Mouse (Mus musculus) CH12.LX (cell line): Measurements from ENCODE around the gene Zfp213. TPM values are rescaled to one million over a fixed set of nuclear protein-coding genes. Genes with fewer than 3 reads are reported as not detected.

Experiments used
- DNase-seq: peaks from one replicate; pipeline ENCODE4 v3.0.0-alpha.2; 2013; ENCODE audit errors: extremely low read depth
- H3K27ac ChIP-seq: 2 replicates; pipeline ENCODE4 v1.5.1; 2012; ENCODE audit warnings: low read depth, mild to moderate bottlenecking, control low read depth, moderate library complexity; ENCODE audit not compliant: insufficient read depth
- H3K27me3 ChIP-seq: replicated peaks from 2 replicates; pipeline ENCODE3; 2012; ENCODE audit warnings: inconsistent platforms
- H3K36me3 ChIP-seq, 2 experiments: replicated peaks in 1 of 2; 2 replicates each; pipeline versions ENCODE3 to v1.6.1; 2012; ENCODE audit warnings: inconsistent platforms in 1 of 2, low read length in 1 of 2, mild to moderate bottlenecking in 1 of 2, mixed read lengths in 1 of 2, moderate library complexity in 1 of 2; ENCODE audit not compliant: control insufficient read depth in 1 of 2, insufficient read depth in 1 of 2
- H3K4me1 ChIP-seq, 2 experiments: 2 replicates each; pipeline ENCODE4 v1.6.1; 2012; ENCODE audit warnings: inconsistent platforms in 1 of 2, moderate library complexity in 1 of 2; ENCODE audit not compliant: insufficient read depth in 2 of 2, control insufficient read depth in 1 of 2
- H3K4me2 ChIP-seq: 2 replicates; pipeline ENCODE4 v1.6.1; 2012; ENCODE audit warnings: low read depth, mild to moderate bottlenecking, control low read depth; ENCODE audit not compliant: poor library complexity, insufficient read depth, severe bottlenecking
- H3K4me3 ChIP-seq, 3 experiments: fragments of 150-350 bp in 1 of 3; sonication (generic) in 1 of 3; replicated peaks in 1 of 3; 2 replicates each; pipeline versions ENCODE3 to v1.5.1; 2011 to 2012; ENCODE audit warnings: low read depth in 2 of 3, low read length in 2 of 3, mild to moderate bottlenecking in 2 of 3, moderate library complexity in 2 of 3, control low read depth in 1 of 3, improper control_type of control experiment in 1 of 3, inconsistent platforms in 1 of 3, mixed read lengths in 1 of 3; ENCODE audit not compliant: poor library complexity in 1 of 3
- H3K79me2 ChIP-seq: replicated peaks from 2 replicates; pipeline ENCODE4 v1.6.1; 2012; ENCODE audit warnings: mild to moderate bottlenecking, moderate library complexity; ENCODE audit not compliant: control insufficient read depth, poor library complexity, insufficient read depth, severe bottlenecking; ENCODE audit errors: extremely low read depth
- H3K9ac ChIP-seq: 2 replicates; pipeline ENCODE4 v1.6.1; 2012; ENCODE audit warnings: low read depth, mild to moderate bottlenecking, control low read depth, moderate library complexity; ENCODE audit not compliant: insufficient read depth
- H3K9me3 ChIP-seq: replicated peaks from 2 replicates; pipeline ENCODE3; 2012; ENCODE audit warnings: low read length, inconsistent platforms, mixed read lengths
- E2F4 ChIP-seq: IDR thresholded peaks from 2 replicates; pipeline ENCODE4 v1.6.1; 2011; ENCODE audit warnings: low read depth, low read length, improper control_type of control experiment; ENCODE audit not compliant: insufficient replicate concordance
- EP300 ChIP-seq: IDR thresholded peaks from 2 replicates; pipeline ENCODE4 v1.6.1; 2011; ENCODE audit warnings: low read length, improper control_type of control experiment
- ETS1 ChIP-seq: conservative IDR thresholded peaks from 2 replicates; pipeline ENCODE4 v1.6.1; 2012; ENCODE audit warnings: low read depth, mild to moderate bottlenecking, inconsistent platforms, low read length, improper control_type of control experiment, moderate library complexity
- GABPA ChIP-seq: IDR thresholded peaks from 2 replicates; pipeline ENCODE4 v1.6.1; 2012; ENCODE audit warnings: low read depth, low read length, improper control_type of control experiment, inconsistent platforms; ENCODE audit not compliant: insufficient replicate concordance
- IRF4 ChIP-seq: IDR thresholded peaks from 2 replicates; pipeline ENCODE4 v1.6.1; 2014; ENCODE audit warnings: low read depth, mild to moderate bottlenecking, inconsistent platforms, low read length, improper control_type of control experiment
- JUN ChIP-seq: IDR thresholded peaks from 2 replicates; pipeline ENCODE4 v1.6.1; 2011; ENCODE audit warnings: low read depth, mild to moderate bottlenecking, low read length, improper control_type of control experiment, moderate library complexity; ENCODE audit not compliant: insufficient read depth
- KAT2A ChIP-seq: IDR thresholded peaks from 2 replicates; pipeline ENCODE4 v1.6.1; 2012; ENCODE audit warnings: low read length, improper control_type of control experiment, inconsistent platforms; ENCODE audit not compliant: insufficient replicate concordance
- MAX ChIP-seq: IDR thresholded peaks from 2 replicates; pipeline ENCODE4 v1.6.1; 2011; ENCODE audit warnings: low read length, improper control_type of control experiment
- MAZ ChIP-seq: IDR thresholded peaks from 2 replicates; pipeline ENCODE4 v1.6.1; 2012; ENCODE audit warnings: low read depth, mild to moderate bottlenecking, inconsistent platforms, low read length, improper control_type of control experiment, moderate library complexity
- MEF2A ChIP-seq: IDR thresholded peaks from 2 replicates; pipeline ENCODE4 v1.6.1; 2014; ENCODE audit warnings: low read depth, mild to moderate bottlenecking, inconsistent platforms, low read length, improper control_type of control experiment, borderline replicate concordance
- MXI1 ChIP-seq: IDR thresholded peaks from 2 replicates; pipeline ENCODE4 v1.6.1; 2011; ENCODE audit warnings: mild to moderate bottlenecking, low read depth, low read length, improper control_type of control experiment
- MYC ChIP-seq: IDR thresholded peaks from 2 replicates; pipeline ENCODE4 v1.6.1; 2011; ENCODE audit warnings: low read depth, mild to moderate bottlenecking, improper control_type of control experiment, low read length
- NELFE ChIP-seq: IDR thresholded peaks from 2 replicates; pipeline ENCODE4 v1.6.1; 2011; ENCODE audit warnings: low read depth, low read length, improper control_type of control experiment
- NRF1 ChIP-seq: IDR thresholded peaks from 2 replicates; pipeline ENCODE4 v1.6.1; 2014; ENCODE audit warnings: low read depth, mild to moderate bottlenecking, inconsistent platforms, low read length, improper control_type of control experiment, moderate library complexity
- POLR2AphosphoS2 ChIP-seq: IDR thresholded peaks from 2 replicates; pipeline ENCODE4 v1.6.1; 2011; ENCODE audit warnings: low read depth, low read length, improper control_type of control experiment
- SIN3A ChIP-seq: IDR thresholded peaks from 2 replicates; pipeline ENCODE4 v1.6.1; 2012; ENCODE audit warnings: low read length, improper control_type of control experiment, inconsistent platforms
- TBP ChIP-seq: conservative IDR thresholded peaks from 2 replicates; pipeline ENCODE4 v1.6.1; 2011; ENCODE audit warnings: low read depth, low read length, improper control_type of control experiment
- TCF12 ChIP-seq: IDR thresholded peaks from 2 replicates; pipeline ENCODE4 v1.6.1; 2014; ENCODE audit warnings: low read depth, mild to moderate bottlenecking, inconsistent platforms, low read length, improper control_type of control experiment
- UBTF ChIP-seq: IDR thresholded peaks from 2 replicates; pipeline ENCODE4 v1.6.1; 2012; ENCODE audit warnings: low read depth, mild to moderate bottlenecking, inconsistent platforms, low read length, improper control_type of control experiment, moderate library complexity
- USF2 ChIP-seq: conservative IDR thresholded peaks from 2 replicates; pipeline ENCODE4 v1.6.1; 2011; ENCODE audit warnings: low read depth, low read length, improper control_type of control experiment
- ZC3H11A ChIP-seq: IDR thresholded peaks from 2 replicates; pipeline ENCODE4 v1.6.1; 2012; ENCODE audit warnings: low read depth, mild to moderate bottlenecking, inconsistent platforms, low read length, improper control_type of control experiment
- ZKSCAN1 ChIP-seq: IDR thresholded peaks from 2 replicates; pipeline ENCODE4 v1.6.1; 2012; ENCODE audit warnings: low read depth, inconsistent platforms, low read length, improper control_type of control experiment, borderline replicate concordance
- ZMIZ1 ChIP-seq: IDR thresholded peaks from 2 replicates; pipeline ENCODE4 v1.6.1; 2012; ENCODE audit warnings: low read depth, mild to moderate bottlenecking, inconsistent platforms, low read length, improper control_type of control experiment
- dilution Hi-C: fragments of 300-500 bp; cut with MboI; formaldehyde crosslinking; loops from 2 replicates; pipeline ENCODE4 v1.14.3; 2020; ENCODE audit warnings: low sequenced_read_pairs; ENCODE audit not compliant: extremely low pct_unique_long_range_greater_than_20kb, extremely low pct_ligation_motif_present
- in situ Hi-C: fragments of 300-500 bp; cut with MboI; formaldehyde crosslinking; loops from 3 replicates; pipeline ENCODE4 v1.14.3; 2019; ENCODE audit warnings: low sequenced_read_pairs, low pct_ligation_motif_present, low pct_unique_long_range_greater_than_20kb, mixed read lengths
- polyA plus RNA-seq: library from polyadenylated mRNA; unstranded; fragments of >175 nt; gene quantifications from 2 replicates; pipeline ENCODE4 v1.2.1, GENCODE M21; 2012; ENCODE audit warnings: low read depth; ENCODE audit not compliant: insufficient read length
- total RNA-seq, 2 experiments: library from RNA; depleted of rRNA; stranded (reverse); fragments of 300-350 nt in 1 of 2; fragments of >200 nt in 1 of 2; gene quantifications; 2 replicates each; pipeline ENCODE4 v1.2.3; 2012 to 2014

The Zfp213 gene
- total and polyA plus RNA-seq, 3 experiments: 8.0 to 10.9 (median 9.4) TPM

DNA sequence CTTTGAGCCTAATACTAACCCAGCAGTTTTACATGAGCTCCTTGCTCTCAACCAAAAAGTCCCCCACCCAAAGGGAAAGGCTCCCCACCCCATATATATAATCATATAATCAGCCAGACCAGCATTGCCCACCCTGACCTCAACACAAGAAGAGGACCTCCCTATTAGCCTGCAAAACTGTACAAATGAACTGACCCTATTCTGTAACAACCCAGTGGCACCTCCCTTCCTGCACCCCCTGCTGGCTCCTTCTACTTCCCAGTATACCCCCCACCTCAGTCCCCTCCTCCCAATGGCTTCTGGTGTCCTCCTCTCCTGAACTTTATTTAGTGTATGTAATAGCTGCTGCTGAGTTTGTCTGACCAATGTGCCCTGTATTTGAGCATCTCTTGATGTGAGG lies 12.6 kb downstream of the Zfp213 start:
- H3K4me3 ChIP-seq: peak overlapping the region in 2 of 3 experiments; percentile 66 to 71
- no peak for DNase-seq
- TF ChIP-seq MAX (no peak), MEF2A (no peak), MYC (no peak), POLR2AphosphoS2 (no peak), JUN (no peak), MAZ (no peak), TBP (no peak), NRF1 (no peak), E2F4 (no peak), KAT2A (no peak), NELFE (no peak), SIN3A (no peak), ZMIZ1 (no peak)
- TF ChIP-seq, all 38 proteins: peak for 0
- in situ Hi-C loops: loop anchor here (10.0 kb wide), 1 partner anchor 367 kb away; no protein-coding TSS in a partner anchor
- Histone ChIP-seq H3K9ac (peak overlapping the region; percentile 72; the same call in 1 of the 2 replicates), H3K79me2 (no peaks in the 10 kb centered on the region), H3K27me3 (no peaks in the 10 kb centered on the region), H3K4me2 (peak overlapping the region; percentile 58), H3K27ac (no peak overlapping the region), H3K4me1 (peaks cover 0 to 19% of the 10 kb centered on the region in 2 experiments; a peak in 3 of 4 replicates), H3K36me3 (peaks cover 3 to 26% of the 10 kb centered on the region in 2 experiments), H3K9me3 (no peaks in the 10 kb centered on the region)
- dilution Hi-C loops: no loop called here

DNA sequence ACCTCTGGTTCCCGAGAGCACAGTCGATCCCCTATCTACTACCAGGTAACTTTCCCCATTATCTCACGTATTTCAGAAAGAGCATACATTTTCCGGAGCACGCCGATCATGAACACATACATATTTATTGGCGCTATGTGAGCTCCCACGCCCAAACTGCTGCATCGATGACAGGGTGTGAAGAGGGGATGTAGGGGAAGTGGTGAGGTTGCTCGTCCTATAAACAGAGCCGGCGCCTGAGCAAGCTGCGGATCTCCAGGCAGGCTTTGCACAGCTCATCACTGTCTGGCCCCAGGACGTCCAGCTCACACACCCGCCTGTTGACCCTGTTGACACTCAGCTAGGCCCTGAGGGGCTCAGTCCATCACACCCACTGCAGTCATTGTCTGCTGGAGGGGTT lies 13.2 kb downstream of the Zfp213 start:
- Histone ChIP-seq H3K79me2 (no peaks in the 10 kb centered on the region), H3K9ac (peak overlapping the region; percentile 72), H3K27me3 (no peaks in the 10 kb centered on the region), H3K4me2 (peak overlapping the region; percentile 58), H3K36me3 (peaks cover 0 to 20% of the 10 kb centered on the region in 2 experiments), H3K9me3 (no peaks in the 10 kb centered on the region), H3K27ac (peak overlapping the region; percentile 6; the same call in 1 of the 2 replicates), H3K4me1 (peaks cover 0 to 19% of the 10 kb centered on the region in 2 experiments; a peak in 3 of 4 replicates)
- in situ Hi-C loops (loop anchor here (10.0 kb wide), 1 partner anchor 366 kb away; no protein-coding TSS in a partner anchor), dilution Hi-C loops (no loop called here)
- no peak for DNase-seq
- TF ChIP-seq NRF1: 0 out of 2 replicates have a peak, but pooled peaks have one; percentile 9
- TF ChIP-seq UBTF: 0 out of 2 replicates have a peak, but pooled peaks have one; percentile 41
- TF ChIP-seq ZKSCAN1: no peak
- TF ChIP-seq IRF4: no peak
- no peak for TF ChIP-seq ETS1
- no peak for TF ChIP-seq JUN
- TF ChIP-seq NELFE: no peak
- no peak for TF ChIP-seq USF2
- peak; percentile 71 for TF ChIP-seq MXI1
- no peak for TF ChIP-seq MYC
- no peak for TF ChIP-seq POLR2AphosphoS2
- 0 out of 2 replicates have a peak, but pooled peaks have one; percentile 2 for TF ChIP-seq TCF12
- TF ChIP-seq GABPA: no peak
- no peak for TF ChIP-seq ZC3H11A
- TF ChIP-seq EP300: no peak
- TF ChIP-seq SIN3A: peak; percentile 67; the same call in 1 of the 2 replicates
- TF ChIP-seq KAT2A: no peak
- TF ChIP-seq, all 38 proteins: peak for 5
- H3K4me3 ChIP-seq: peak overlapping the region; percentile 66 to 74 (median 71)
